Mouse (Mus musculus): Measurements from ENCODE around the gene U2surp.

GRCm38 (mm10) chr9:95531144-95531543, 19.3 kb upstream of the U2surp start:
- TF ChIP-seq CTCF (IDR thresholded peaks at IDR 0.05; ENCODE audit: borderline replicate concordance, extremely low read depth, insufficient read depth, insufficient read length) (no peak), POLR2A (IDR thresholded peaks at IDR 0.05; ENCODE audit: borderline replicate concordance, extremely low read depth, insufficient read depth, insufficient read length, poor library complexity, severe bottlenecking) (no peak)
